Mouse (Mus musculus): ENCODE results near the gene Cidec.

DNA sequence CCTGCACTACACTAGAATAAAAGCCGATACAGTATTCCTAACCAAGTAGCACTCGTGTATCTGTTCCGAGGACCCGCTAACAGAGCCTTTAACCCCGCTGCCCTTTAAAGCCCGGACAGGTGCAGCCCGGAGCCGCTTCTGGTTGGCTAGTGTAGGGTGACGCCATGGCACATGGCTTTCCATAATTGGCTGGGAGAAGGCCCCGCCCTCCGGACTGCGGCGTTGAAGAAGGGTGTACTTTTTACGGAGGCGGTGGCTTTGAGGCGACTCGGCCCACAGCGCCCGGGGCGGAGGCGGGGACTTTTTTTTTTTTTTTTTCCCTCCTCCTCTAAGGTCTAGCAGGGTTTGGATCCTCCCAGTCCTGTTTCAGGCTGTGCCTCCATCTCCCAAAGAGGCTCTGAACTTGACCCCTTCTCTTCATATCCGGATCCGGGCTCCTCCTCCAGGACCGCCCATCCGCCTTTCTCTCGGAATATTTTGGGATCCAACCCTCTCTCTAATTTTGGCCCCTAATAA, 47.6 kb upstream of the Cidec start, which contains the start of gene Creld1:
- TF ChIP-seq CTCF (IDR thresholded peaks at IDR 0.05), result no peak
- no peak; the same call in 1 of the 2 replicates for TF ChIP-seq EP300 (IDR thresholded peaks at IDR 0.05)

Measured in lung, postnatal 0 days (tissue).